Mouse (Mus musculus): Measurements from ENCODE around the gene Enah. TPM values are rescaled to one million over a fixed set of nuclear protein-coding genes. Genes with fewer than 3 reads are reported as not detected.

The Enah gene
- polyA plus RNA-seq, 1 experiment from 2014 or later, result 35.6 TPM

- peak; percentile 23; the same call in 1 of the 2 replicates for ATAC-seq
- H3K36me3 ChIP-seq (ENCODE audit: control insufficient read depth, insufficient read depth), result no peaks in the 10 kb centered on the region
- no peaks in the 10 kb centered on the region for H3K9me3 ChIP-seq (ENCODE audit: control insufficient read depth, low read length)
- H3K4me2 ChIP-seq (ENCODE audit: low read length), result no peak overlapping the region
- H3K4me3 ChIP-seq (replicated peaks; ENCODE audit: low read length), result no peak overlapping the region
- H3K9ac ChIP-seq (replicated peaks; ENCODE audit: low read depth, low read length), result no peak overlapping the region
- no peak overlapping the region for H3K27ac ChIP-seq (ENCODE audit: low read length)
- H3K27me3 ChIP-seq (replicated peaks; ENCODE audit: control insufficient read depth, insufficient read depth, low read length), result no peaks in the 10 kb centered on the region
- peaks cover 16% of the 10 kb centered on the region for H3K4me1 ChIP-seq (replicated peaks; ENCODE audit: control insufficient read depth, insufficient read depth, low read length)
- 49% methylated on average over 15 of the region's 15 CpGs for WGBS
Observed at GRCm38 (mm10) chr1:181880752-181881325, 139.0 kb downstream of the Enah start.

- H3K36me3 ChIP-seq (ENCODE audit: control insufficient read depth, insufficient read depth), result no peaks in the 10 kb centered on the region
- H3K27me3 ChIP-seq (replicated peaks; ENCODE audit: control insufficient read depth, insufficient read depth, low read length), result no peaks in the 10 kb centered on the region
- no peak overlapping the region for H3K27ac ChIP-seq (ENCODE audit: low read length)
- H3K4me2 ChIP-seq (ENCODE audit: low read length), result no peak overlapping the region
- H3K4me3 ChIP-seq (replicated peaks; ENCODE audit: low read length), result no peak overlapping the region
- H3K4me1 ChIP-seq (replicated peaks; ENCODE audit: control insufficient read depth, insufficient read depth, low read length), result peaks cover 16% of the 10 kb centered on the region
- H3K9me3 ChIP-seq (ENCODE audit: control insufficient read depth, low read length), result no peaks in the 10 kb centered on the region
- WGBS, result 65% methylated on average over 5 of the region's 5 CpGs
- ATAC-seq, result peak; percentile 41
- no peak overlapping the region for H3K9ac ChIP-seq (replicated peaks; ENCODE audit: low read depth, low read length)
Observed at GRCm38 (mm10) chr1:181878436-181878835, 141.4 kb downstream of the Enah start.

- Histone ChIP-seq H3K4me1 (replicated peaks; ENCODE audit: control insufficient read depth, insufficient read depth, low read length) (peaks cover 15% of the 10 kb centered on the region), H3K27me3 (replicated peaks; ENCODE audit: control insufficient read depth, insufficient read depth, low read length) (no peaks in the 10 kb centered on the region), H3K9ac (replicated peaks; ENCODE audit: low read depth, low read length) (no peak overlapping the region), H3K4me2 (ENCODE audit: low read length) (no peak overlapping the region), H3K4me3 (replicated peaks; ENCODE audit: low read length) (no peak overlapping the region), H3K36me3 (ENCODE audit: control insufficient read depth, insufficient read depth) (no peaks in the 10 kb centered on the region), H3K9me3 (ENCODE audit: control insufficient read depth, low read length) (no peaks in the 10 kb centered on the region), H3K27ac (ENCODE audit: low read length) (no peak overlapping the region)
- 49% methylated on average over 5 of the region's 5 CpGs for WGBS
- ATAC-seq, result no peak
Observed at GRCm38 (mm10) chr1:181877088-181877487, 142.7 kb downstream of the Enah start.

DNA sequence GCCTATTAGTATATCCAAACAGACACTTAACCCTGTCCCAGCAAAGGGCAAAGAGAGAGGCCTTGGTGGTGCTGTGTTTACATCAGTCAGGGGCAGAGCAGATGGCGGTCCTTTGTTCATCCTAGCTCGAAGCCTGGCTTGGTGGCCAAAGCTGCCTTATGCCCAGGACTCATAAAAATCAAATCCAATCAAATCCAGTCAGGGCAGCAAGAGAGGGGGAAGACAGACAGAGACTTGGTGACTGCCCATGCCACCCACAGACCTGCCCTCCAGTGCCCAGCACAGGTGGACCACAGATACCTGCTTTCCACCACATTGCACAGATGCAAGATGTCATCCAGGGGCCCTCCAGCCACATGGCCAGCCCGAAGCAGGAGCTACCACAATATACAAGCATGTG is 143.1 kb downstream of the Enah start:
- Histone ChIP-seq H3K36me3 (ENCODE audit: control insufficient read depth, insufficient read depth) (no peaks in the 10 kb centered on the region), H3K4me2 (ENCODE audit: low read length) (no peak overlapping the region), H3K4me1 (replicated peaks; ENCODE audit: control insufficient read depth, insufficient read depth, low read length) (peaks cover 11% of the 10 kb centered on the region), H3K27ac (ENCODE audit: low read length) (no peak overlapping the region), H3K9ac (replicated peaks; ENCODE audit: low read depth, low read length) (no peak overlapping the region), H3K27me3 (replicated peaks; ENCODE audit: control insufficient read depth, insufficient read depth, low read length) (no peaks in the 10 kb centered on the region), H3K4me3 (replicated peaks; ENCODE audit: low read length) (no peak overlapping the region), H3K9me3 (ENCODE audit: control insufficient read depth, low read length) (no peaks in the 10 kb centered on the region)
- 76% methylated on average over 3 of the region's 3 CpGs for WGBS
- no peak for ATAC-seq

DNA sequence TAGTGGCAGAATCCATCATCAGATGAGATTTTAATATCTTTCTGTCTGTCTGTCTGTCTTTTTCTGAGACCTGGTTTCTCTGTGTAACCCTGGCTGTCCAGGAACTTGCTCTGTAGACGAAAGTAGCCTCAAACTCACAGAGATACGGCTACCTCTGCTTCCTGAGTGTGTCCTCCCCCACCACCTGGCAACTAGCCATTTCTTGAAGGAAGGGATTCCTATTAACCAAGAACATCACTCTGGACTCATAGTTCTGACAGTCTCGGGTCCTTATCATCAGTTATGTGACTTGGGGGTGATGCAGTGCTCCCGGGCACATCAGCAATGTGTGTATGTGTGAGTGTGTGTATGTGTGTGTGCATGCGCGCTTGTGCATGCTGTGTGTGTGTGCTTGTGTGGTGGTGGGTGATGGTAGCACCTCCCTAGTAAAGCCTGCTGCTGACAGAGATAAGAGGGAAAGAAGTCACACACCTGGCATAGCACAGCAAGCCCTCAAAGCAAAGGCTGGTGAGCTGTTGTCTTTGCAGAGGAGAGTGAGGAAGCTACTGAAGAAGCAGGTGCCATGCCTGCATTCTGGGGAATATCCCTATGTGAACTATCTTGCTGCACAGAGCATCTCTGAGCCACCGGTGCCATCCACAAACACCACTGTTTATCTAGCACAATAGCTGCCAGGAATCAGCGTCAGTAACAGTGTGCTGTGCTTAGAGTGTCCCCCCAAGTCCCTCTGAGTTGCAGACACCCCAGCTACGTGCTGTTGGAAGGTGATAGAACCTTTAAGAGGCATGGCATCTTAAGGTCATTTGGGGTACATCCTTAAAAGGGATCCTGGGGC is 146.5 kb downstream of the Enah start:
- H3K36me3 ChIP-seq (ENCODE audit: control insufficient read depth, insufficient read depth), result no peaks in the 10 kb centered on the region
- no peak overlapping the region for H3K4me2 ChIP-seq (ENCODE audit: low read length)
- H3K27ac ChIP-seq (ENCODE audit: low read length), result no peak overlapping the region
- no peaks in the 10 kb centered on the region for H3K27me3 ChIP-seq (replicated peaks; ENCODE audit: control insufficient read depth, insufficient read depth, low read length)
- no peak for ATAC-seq
- no peak overlapping the region for H3K9ac ChIP-seq (replicated peaks; ENCODE audit: low read depth, low read length)
- no peaks in the 10 kb centered on the region for H3K9me3 ChIP-seq (ENCODE audit: control insufficient read depth, low read length)
- WGBS, result 86% methylated on average over 9 of the region's 9 CpGs
- no peaks in the 10 kb centered on the region for H3K4me1 ChIP-seq (replicated peaks; ENCODE audit: control insufficient read depth, insufficient read depth, low read length)
- no peak overlapping the region for H3K4me3 ChIP-seq (replicated peaks; ENCODE audit: low read length)

DNA sequence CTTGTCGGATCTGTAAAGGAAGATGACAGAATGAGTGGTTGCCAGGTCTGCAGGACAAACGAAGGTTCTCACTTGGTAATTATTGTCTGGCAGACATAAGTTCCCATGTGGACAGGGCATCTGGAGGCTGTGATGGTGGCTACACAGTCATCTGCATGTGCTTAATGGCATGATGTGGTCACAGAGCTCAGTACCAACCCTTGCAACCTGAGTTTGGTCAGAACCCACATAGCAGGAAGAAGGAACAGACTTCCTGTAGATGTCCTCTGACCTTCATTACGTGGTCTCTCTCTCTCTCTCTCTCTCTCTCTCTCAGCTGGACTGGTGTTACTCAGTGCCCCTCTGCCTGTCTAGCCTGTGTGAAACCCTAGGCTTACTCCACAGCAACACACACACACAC is 147.2 kb downstream of the Enah start:
- 87% methylated on average over 3 of the region's 3 CpGs for WGBS
- Histone ChIP-seq H3K4me1 (replicated peaks; ENCODE audit: control insufficient read depth, insufficient read depth, low read length) (no peaks in the 10 kb centered on the region), H3K27ac (ENCODE audit: low read length) (no peak overlapping the region), H3K4me3 (replicated peaks; ENCODE audit: low read length) (no peak overlapping the region), H3K9ac (replicated peaks; ENCODE audit: low read depth, low read length) (no peak overlapping the region), H3K36me3 (ENCODE audit: control insufficient read depth, insufficient read depth) (no peaks in the 10 kb centered on the region), H3K4me2 (ENCODE audit: low read length) (no peak overlapping the region), H3K27me3 (replicated peaks; ENCODE audit: control insufficient read depth, insufficient read depth, low read length) (no peaks in the 10 kb centered on the region), H3K9me3 (ENCODE audit: control insufficient read depth, low read length) (no peaks in the 10 kb centered on the region)
- ATAC-seq, result no peak

DNA sequence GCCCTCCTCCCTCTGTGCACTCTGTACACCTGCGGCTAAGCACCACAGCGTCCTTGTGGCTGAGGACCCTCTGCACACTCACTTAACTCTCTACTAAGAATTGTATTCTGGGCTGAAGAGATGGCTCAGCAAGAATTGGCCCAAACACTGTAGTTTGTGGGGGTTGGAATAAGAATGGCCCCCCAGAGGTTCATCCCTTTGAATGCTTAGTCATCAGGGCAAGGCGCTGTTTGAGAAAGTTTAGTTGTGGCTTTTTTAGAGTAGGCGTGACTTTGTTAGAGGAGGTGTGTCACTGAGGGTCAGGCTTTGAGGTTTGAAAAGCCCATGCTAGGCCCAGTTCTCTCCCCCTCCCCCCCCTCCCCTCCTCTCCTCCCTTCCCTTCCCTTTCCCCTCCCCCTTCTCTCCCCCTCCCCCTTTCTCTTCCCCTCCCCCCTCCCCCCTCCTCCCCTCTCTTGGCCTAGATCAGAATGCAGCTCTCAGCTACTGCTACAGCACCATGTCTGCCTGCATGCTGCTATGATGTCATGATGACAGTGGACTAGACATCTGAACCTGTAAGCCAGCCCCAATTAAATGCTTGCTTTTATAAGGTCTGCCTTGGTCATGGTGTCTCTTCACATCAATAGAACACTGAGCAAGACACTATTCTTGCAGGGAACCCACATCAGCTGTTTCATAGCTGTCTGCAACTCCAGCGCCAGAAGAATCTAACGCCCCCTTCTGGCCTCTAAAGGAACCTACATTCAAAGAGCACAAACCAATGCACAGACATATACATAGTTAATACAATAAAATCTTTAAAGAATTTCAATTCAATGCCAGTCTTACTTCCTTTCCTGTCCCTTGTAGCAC is 153.1 kb downstream of the Enah start:
- Histone ChIP-seq H3K9ac (replicated peaks; ENCODE audit: low read depth, low read length) (no peak overlapping the region), H3K27ac (ENCODE audit: low read length) (no peak overlapping the region), H3K9me3 (ENCODE audit: control insufficient read depth, low read length) (no peaks in the 10 kb centered on the region), H3K4me3 (replicated peaks; ENCODE audit: low read length) (no peak overlapping the region), H3K4me2 (ENCODE audit: low read length) (no peak overlapping the region), H3K36me3 (ENCODE audit: control insufficient read depth, insufficient read depth) (no peaks in the 10 kb centered on the region), H3K27me3 (replicated peaks; ENCODE audit: control insufficient read depth, insufficient read depth, low read length) (no peaks in the 10 kb centered on the region), H3K4me1 (replicated peaks; ENCODE audit: control insufficient read depth, insufficient read depth, low read length) (no peaks in the 10 kb centered on the region; the same call in 1 of the 2 replicates)
- no peak for ATAC-seq
- WGBS, result 86% methylated on average over 6 of the region's 6 CpGs

DNA sequence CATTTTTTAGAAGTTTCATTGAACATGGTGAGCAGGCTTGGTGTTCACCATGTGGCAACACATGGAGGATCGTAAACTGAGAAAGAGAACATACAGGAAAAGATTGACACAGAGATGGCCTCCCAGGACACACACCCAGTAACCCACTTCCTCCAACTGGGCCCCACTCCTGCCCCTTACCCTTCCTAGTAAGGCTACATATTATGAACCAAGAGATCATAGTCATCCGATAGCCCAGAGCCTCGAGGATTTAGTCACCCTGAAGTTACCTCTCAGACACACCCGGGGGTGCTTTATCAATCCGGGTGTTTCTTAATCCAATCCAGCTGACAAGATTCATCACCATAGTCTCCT is 153.9 kb downstream of the Enah start:
- no peak overlapping the region for H3K4me2 ChIP-seq (ENCODE audit: low read length)
- no peaks in the 10 kb centered on the region; the same call in 1 of the 2 replicates for H3K4me1 ChIP-seq (replicated peaks; ENCODE audit: control insufficient read depth, insufficient read depth, low read length)
- H3K9me3 ChIP-seq (ENCODE audit: control insufficient read depth, low read length), result no peaks in the 10 kb centered on the region
- ATAC-seq, result no peak
- no peak overlapping the region for H3K9ac ChIP-seq (replicated peaks; ENCODE audit: low read depth, low read length)
- WGBS, result 81% methylated on average over 5 of the region's 5 CpGs
- H3K27me3 ChIP-seq (replicated peaks; ENCODE audit: control insufficient read depth, insufficient read depth, low read length), result no peaks in the 10 kb centered on the region
- H3K4me3 ChIP-seq (replicated peaks; ENCODE audit: low read length), result no peak overlapping the region
- H3K36me3 ChIP-seq (ENCODE audit: control insufficient read depth, insufficient read depth), result no peaks in the 10 kb centered on the region
- no peak overlapping the region for H3K27ac ChIP-seq (ENCODE audit: low read length)

Data from forebrain, embryonic 16.5 days (tissue).